Mouse (Mus musculus): ENCODE measurements at regions not wholly inside any gene's neighbourhood (a gene's known extent, or its start where the extent isn't known, plus 50 kb on each side); places are given as distances from the start of the nearest gene placed in this dataset.

DNA sequence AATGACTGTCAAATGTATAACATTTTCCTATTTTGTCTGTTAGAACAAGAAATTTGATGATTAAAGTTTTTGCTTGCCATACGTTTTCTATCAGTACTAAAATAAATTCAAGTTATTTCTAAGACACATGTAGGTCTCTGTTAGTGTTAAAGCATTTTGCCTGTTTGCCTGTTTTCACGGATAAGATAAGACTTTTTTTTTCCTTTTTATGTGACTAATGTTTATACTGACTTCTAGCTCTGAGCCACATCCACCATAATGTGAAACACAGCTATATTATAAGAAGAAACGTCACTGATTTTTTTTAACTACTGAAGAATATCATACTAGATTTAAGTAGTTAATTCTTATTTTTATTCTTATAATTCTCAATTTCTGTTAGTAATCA, 1012.6 kb downstream of the Cdh8 start:
- ATAC-seq (ENCODE audit: low FRiP score), result no peak
- H3K9ac ChIP-seq, result no peak overlapping the region
- no peaks in the 10 kb centered on the region for H3K4me1 ChIP-seq
- no peak overlapping the region for H3K4me2 ChIP-seq
- H3K9me3 ChIP-seq, result no peaks in the 10 kb centered on the region
- H3K27ac ChIP-seq, result no peak overlapping the region
- no peak overlapping the region for H3K4me3 ChIP-seq (replicated peaks)
- no peaks in the 10 kb centered on the region for H3K36me3 ChIP-seq (replicated peaks)
- 83% methylated on average over 3 of the region's 3 CpGs for WGBS
- H3K27me3 ChIP-seq, result no peaks in the 10 kb centered on the region

DNA sequence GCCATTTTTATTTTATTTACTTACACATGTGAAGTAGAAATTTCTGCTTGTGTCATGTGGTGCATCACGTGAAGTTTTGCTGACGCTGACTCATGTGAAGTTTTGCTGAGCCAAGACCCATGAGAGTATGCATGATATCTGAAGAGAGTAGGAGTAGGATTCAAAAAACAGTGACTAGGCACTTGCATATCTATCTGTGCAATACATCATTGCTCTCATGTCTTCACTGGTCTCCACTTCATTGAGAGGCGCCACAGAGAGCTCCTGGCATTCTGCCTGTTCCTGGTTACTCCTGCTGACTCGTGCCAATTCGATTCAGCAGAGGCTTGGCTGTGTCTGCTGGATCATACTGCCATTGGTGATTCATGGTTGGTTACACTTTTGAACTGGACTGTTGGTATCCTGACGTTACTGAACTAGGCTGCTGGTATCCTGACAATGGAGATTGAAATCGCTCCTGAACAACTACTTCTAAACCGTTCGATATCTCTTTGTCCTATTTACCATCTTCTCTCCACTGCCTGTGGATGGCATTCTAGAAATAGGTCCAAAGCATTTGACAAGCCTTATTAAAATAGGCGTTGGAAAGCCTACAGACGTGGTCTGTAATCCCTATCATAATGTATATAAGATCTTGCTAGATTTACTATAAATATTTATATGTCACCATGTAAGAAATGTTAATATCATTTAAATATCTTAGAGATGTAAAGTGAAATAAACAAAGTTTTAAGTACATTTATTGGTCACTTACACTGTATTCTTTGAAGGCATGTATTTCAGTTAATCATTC, 1013.2 kb downstream of the Cdh8 start:
- WGBS, result 86% methylated on average over 11 of the region's 11 CpGs
- Histone ChIP-seq H3K4me3 (replicated peaks) (no peak overlapping the region), H3K4me2 (no peak overlapping the region), H3K27ac (no peak overlapping the region), H3K9ac (no peak overlapping the region), H3K27me3 (no peaks in the 10 kb centered on the region), H3K36me3 (replicated peaks) (no peaks in the 10 kb centered on the region), H3K9me3 (no peaks in the 10 kb centered on the region), H3K4me1 (no peaks in the 10 kb centered on the region)
- ATAC-seq (ENCODE audit: low FRiP score), result no peak

DNA sequence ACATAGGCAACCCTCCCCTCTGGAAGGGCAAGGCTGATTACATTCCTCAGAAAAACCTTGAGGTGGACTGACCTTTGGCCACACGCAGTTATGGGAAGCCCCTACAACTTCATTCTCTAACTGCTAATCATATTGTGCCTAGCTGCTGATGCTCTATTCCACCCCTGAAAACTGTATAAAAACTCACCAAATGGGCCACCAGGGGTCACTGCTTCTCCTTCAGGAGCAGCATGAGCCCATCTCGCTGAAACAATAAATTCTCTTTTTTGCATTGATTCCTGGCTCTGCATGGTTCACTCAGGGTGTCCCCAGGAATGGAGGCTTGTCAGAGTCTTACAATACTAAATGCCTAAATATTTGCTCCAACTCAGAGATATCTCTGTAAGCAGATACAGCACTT, 1034.5 kb downstream of the Cdh8 start:
- no peaks in the 10 kb centered on the region for H3K36me3 ChIP-seq (replicated peaks)
- H3K9ac ChIP-seq, result no peak overlapping the region
- 0 out of 2 replicates have a peak, but pooled peaks cover 2% of the 10 kb centered on the region for H3K9me3 ChIP-seq
- H3K27ac ChIP-seq, result no peak overlapping the region
- H3K27me3 ChIP-seq, result no peaks in the 10 kb centered on the region
- no peak overlapping the region for H3K4me3 ChIP-seq (replicated peaks)
- WGBS, result 93% methylated on average over 2 of the region's 2 CpGs
- no peak overlapping the region for H3K4me2 ChIP-seq
- no peak for ATAC-seq (ENCODE audit: low FRiP score)
- no peaks in the 10 kb centered on the region for H3K4me1 ChIP-seq

DNA sequence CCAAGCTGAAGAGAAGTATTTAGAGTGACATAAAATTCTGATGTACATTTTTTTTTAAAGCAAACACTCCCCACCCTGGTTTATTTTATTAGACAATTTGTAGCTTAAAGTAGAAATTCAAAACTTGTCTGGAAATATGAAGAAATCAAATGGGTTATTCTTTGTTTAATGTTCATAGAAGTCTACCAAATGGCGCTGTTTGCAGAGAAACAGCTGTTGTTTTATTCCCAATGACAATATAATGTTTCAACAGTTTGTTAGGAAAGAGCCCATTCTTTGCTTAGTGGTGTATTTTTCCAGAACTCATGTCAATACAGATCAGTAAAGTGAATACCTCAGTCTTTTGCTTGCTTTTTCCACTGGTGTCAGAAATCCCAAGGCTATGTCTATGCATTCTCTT, 1035.9 kb downstream of the Cdh8 start:
- H3K9ac ChIP-seq, result no peak overlapping the region
- 0 out of 2 replicates have a peak, but pooled peaks cover 2% of the 10 kb centered on the region for H3K9me3 ChIP-seq
- no peak overlapping the region for H3K4me3 ChIP-seq (replicated peaks)
- H3K27ac ChIP-seq, result no peak overlapping the region
- no peak overlapping the region for H3K4me2 ChIP-seq
- H3K36me3 ChIP-seq (replicated peaks), result no peaks in the 10 kb centered on the region
- no peaks in the 10 kb centered on the region for H3K4me1 ChIP-seq
- whole genome bisulfite sequencing, result 91% methylated on average over 1 of the region's 1 CpGs
- no peaks in the 10 kb centered on the region for H3K27me3 ChIP-seq
- no peak for ATAC-seq (ENCODE audit: low FRiP score)

DNA sequence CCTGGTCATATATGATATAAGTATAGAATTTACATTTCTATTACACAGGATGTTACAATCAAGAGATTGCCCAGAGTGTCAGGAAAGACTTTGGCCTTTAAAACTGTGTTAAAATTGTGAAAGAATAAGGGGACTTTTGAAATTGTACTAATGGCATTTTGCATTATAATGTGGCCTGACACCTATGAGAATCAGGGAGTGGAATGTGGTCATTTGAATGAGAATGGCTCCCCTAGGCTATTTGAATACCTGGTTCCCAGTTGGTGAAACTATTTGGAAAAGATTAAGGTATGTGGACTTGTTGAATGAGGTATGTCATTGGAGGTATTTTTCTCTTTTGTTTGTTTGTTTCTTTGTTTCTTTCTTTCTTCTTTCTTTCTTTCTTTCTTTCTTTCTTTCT, 1038.5 kb downstream of the Cdh8 start:
- no peak overlapping the region for H3K9ac ChIP-seq
- no peak overlapping the region for H3K4me2 ChIP-seq
- H3K9me3 ChIP-seq, result 0 out of 2 replicates have a peak, but pooled peaks cover 2% of the 10 kb centered on the region
- H3K4me3 ChIP-seq (replicated peaks), result no peak overlapping the region
- no peak overlapping the region for H3K27ac ChIP-seq
- H3K27me3 ChIP-seq, result no peaks in the 10 kb centered on the region
- no peaks in the 10 kb centered on the region for H3K4me1 ChIP-seq
- no peaks in the 10 kb centered on the region for H3K36me3 ChIP-seq (replicated peaks)
- ATAC-seq (ENCODE audit: low FRiP score), result no peak

DNA sequence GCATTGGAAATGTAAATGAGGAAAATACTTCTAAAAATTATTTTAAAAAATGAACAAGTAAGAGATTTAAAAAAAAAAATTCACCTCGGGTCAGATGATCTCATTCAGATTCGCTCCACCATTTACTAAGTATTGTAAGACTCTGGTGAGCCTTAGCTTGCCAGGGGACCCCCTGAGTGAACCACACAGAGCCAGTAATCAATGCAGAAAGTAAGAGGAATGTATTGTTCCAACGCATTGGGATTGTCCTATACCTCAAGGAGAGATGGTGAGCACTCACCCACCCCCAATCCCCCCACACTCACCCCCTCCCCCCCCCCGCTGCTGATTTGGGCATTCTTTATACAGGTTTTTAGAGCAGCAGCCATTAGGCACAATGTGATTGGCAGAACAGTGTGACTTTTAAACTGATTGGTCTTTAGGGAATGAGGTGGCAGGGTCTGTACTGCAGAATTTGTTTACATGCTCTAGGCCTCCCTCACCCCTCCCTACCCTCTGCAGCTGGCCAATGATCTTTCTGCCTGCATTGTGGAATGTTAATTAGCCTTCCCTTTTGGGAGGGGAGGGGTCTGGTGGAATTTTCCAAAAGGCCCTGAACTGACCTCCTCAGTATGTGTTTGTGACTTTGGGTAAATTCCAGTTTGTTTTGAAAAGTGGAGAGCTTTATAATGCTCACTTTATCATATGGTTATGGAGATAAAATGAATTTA, 1043.4 kb downstream of the Cdh8 start:
- ATAC-seq (ENCODE audit: low FRiP score), result 0 out of 2 replicates have a peak, but pooled peaks have one; percentile 57

DNA sequence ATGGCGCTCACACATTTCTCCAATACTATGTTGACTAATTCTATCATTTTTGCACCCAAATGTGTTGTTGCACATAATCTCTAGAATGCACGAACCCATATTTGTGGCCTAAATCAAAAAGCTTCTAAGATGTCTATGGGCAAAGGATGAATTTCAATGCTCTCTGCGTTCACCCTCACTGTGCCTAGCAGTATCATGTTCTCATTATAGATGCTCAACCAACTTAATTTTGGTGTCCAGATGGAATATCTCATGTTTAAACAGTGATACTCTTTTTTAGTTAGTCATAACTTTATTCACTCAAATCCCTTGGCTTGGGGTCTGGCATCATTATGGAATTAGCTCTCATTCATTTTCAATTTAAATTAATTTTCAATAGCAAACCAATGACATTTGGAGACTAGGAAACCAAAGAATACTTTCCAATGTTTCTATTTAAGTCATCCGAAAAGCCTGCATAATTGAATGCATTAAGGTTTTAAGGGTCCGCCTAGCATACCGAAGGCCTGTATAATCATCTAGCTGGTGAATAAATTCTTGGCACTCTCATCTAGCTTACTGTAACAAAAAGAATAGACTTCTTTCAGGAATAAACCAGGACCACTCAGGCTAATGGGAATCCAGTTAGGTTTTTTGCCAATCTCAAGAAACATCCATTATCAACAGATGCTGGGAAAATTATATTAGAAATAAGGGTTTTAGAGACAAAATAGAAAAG, 1050.7 kb downstream of the Cdh8 start:
- no peak; the same call in 1 of the 2 replicates for ATAC-seq (ENCODE audit: low FRiP score)
- Histone ChIP-seq H3K27ac (no peak overlapping the region), H3K4me1 (no peaks in the 10 kb centered on the region), H3K27me3 (no peaks in the 10 kb centered on the region), H3K4me3 (replicated peaks) (no peak overlapping the region), H3K4me2 (no peak overlapping the region), H3K36me3 (replicated peaks) (no peaks in the 10 kb centered on the region), H3K9me3 (no peaks in the 10 kb centered on the region), H3K9ac (no peak overlapping the region)
- WGBS, result 72% methylated on average over 6 of the region's 6 CpGs

More for the DNA sequence above, 1043.4 kb downstream of the Cdh8 start:
- H3K4me1 ChIP-seq, result no peaks in the 10 kb centered on the region
- H3K4me2 ChIP-seq, result no peak overlapping the region
- H3K27ac ChIP-seq, result no peak overlapping the region
- 28% methylated on average over 3 of the region's 4 CpGs for WGBS
- no peaks in the 10 kb centered on the region for H3K9me3 ChIP-seq
- H3K36me3 ChIP-seq (replicated peaks), result no peaks in the 10 kb centered on the region
- no peak overlapping the region for H3K9ac ChIP-seq
- no peak overlapping the region for H3K4me3 ChIP-seq (replicated peaks)
- H3K27me3 ChIP-seq, result no peaks in the 10 kb centered on the region

DNA sequence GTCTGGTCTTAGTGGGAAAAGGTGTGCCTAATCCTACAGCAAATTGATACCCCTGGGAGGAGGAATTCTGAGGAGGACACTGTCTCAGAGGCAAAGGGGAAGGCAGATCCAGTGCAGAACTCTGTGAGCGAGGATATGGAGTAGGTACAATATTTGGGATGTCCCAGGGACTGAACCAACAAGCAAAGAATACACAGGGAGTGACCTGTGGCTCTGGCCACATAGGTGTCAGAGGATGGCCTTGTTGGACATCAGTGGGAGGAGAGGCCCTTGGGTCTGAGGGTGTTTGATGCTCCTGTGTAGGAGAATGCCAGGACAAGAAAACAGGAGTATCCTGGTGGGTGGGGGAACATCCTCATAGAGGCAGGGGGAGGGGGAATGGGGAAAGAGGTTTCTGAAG, 1079.0 kb downstream of the Cdh8 start:
- H3K4me1 ChIP-seq, result no peaks in the 10 kb centered on the region
- WGBS, result 88% methylated on average over 1 of the region's 1 CpGs
- no peak overlapping the region for H3K9ac ChIP-seq
- no peak overlapping the region for H3K4me2 ChIP-seq
- no peak overlapping the region for H3K27ac ChIP-seq
- ATAC-seq (ENCODE audit: low FRiP score), result 0 out of 2 replicates have a peak, but pooled peaks have one; percentile 51
- no peaks in the 10 kb centered on the region for H3K27me3 ChIP-seq
- no peak overlapping the region for H3K4me3 ChIP-seq (replicated peaks)
- no peaks in the 10 kb centered on the region for H3K9me3 ChIP-seq
- no peaks in the 10 kb centered on the region for H3K36me3 ChIP-seq (replicated peaks)

DNA sequence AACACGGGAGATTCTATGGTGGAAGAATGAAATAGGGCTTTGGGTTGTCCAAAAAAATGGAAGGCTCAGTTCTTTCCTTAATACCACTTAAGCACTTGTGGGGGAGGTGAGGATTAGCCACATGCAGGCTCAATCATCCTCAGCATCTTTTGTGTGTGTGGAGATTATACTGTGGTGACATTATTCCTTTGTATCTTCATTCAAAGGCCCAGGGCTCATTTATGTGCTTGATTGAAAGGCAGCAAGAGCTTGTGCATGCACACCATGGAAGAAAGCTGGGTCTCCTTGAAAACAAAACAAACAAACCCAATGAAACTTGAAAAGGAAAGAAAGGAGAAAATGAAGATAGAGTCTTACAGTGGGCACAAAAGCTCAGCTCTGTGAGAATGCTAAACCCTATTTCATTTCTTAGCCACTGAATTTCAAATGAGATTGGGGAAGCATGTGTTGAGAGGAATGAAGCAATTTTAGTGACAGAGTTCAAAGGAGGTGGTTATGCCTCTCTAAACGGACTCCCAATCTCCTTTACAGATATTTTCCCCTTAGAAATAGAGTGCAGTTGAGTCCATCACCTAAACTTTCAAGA, 1106.8 kb downstream of the Cdh8 start:
- no peak overlapping the region for H3K4me3 ChIP-seq (replicated peaks)
- no peaks in the 10 kb centered on the region for H3K9me3 ChIP-seq
- ATAC-seq (ENCODE audit: low FRiP score), result peak; percentile 91
- H3K4me1 ChIP-seq, result peaks cover 4% of the 10 kb centered on the region; the same call in 1 of the 2 replicates
- H3K9ac ChIP-seq, result no peak overlapping the region
- H3K36me3 ChIP-seq (replicated peaks), result no peaks in the 10 kb centered on the region
- H3K27ac ChIP-seq, result no peak overlapping the region
- H3K4me2 ChIP-seq, result no peak overlapping the region
- WGBS, result 4% methylated on average over 2 of the region's 2 CpGs
- H3K27me3 ChIP-seq, result no peaks in the 10 kb centered on the region

DNA sequence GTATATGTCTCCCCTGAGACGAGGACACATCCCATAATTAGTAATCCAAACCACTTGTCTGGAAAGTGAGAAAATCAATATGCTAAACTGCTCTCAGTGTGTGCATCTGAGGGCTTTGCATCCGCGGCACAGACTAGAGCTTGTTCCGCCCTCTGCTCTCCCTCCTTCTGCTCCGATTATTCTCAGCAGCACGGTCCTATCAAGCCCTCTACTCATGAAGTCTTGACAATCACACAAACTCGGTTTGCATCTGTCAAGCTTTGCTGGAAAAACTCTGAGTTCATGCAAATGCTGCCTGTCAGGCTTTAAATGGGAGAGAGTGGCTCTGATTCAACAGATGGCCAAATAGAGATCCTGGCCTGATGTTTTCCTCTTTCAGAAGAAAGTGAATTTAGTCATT, 1121.3 kb downstream of the Cdh8 start:
- ATAC-seq (ENCODE audit: low FRiP score), result peak; percentile 85
- Histone ChIP-seq H3K27ac (no peak overlapping the region), H3K9ac (no peak overlapping the region), H3K4me3 (replicated peaks) (no peak overlapping the region), H3K4me1 (0 out of 2 replicates have a peak, but pooled peaks cover 3% of the 10 kb centered on the region), H3K27me3 (no peaks in the 10 kb centered on the region), H3K4me2 (no peak overlapping the region), H3K9me3 (no peaks in the 10 kb centered on the region), H3K36me3 (replicated peaks) (no peaks in the 10 kb centered on the region)
- WGBS, result 38% methylated on average over 7 of the region's 7 CpGs

DNA sequence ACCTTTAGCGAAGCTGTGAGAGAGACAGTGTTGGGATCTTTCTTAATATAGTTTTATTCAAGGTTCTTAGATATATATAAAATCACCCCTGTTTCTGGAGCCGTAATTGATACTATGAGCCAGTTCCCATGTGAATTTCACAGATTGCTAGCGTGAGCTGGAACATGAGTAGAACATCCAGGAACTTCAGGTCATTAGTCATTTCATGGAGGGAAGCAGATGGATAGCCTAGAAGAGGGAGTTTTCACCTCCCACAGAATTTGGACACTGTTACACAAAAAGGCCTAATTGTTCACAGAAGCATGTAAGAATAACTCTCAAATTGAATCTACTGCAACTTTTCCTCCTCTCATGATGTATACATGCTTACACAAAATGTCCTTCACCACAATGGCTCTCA, 1156.0 kb downstream of the Cdh8 start:
- H3K9ac ChIP-seq, result no peak overlapping the region

DNA sequence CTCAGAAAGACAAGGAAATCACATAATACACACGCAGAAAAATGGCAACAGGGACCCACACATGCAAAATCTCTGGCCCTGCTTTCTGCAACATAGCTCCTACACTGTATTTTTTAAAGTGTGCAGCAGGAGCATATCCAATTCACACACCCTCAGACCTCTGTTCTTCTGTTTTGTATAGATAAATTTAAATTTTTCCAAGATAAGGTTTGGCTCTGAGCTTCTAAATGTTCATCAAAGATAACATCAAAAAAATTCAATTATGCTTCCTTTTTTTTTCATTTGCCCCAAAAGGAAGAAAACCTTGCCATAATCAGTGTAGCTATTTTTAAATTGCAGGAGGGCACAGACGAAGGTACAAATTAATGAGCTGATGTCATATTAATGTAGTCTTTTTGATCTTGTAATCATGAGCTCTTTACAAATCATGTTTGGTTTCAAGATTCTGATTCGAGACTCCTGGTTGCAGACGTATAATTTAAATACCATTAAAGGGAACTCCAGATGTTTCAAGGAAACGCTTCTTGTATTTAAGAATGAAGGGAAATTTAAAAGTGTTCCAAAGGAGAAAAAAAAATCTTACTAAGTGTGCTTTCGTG, 1172.8 kb downstream of the Cdh8 start:
- Histone ChIP-seq H3K27ac (no peak overlapping the region), H3K4me3 (replicated peaks) (no peak overlapping the region), H3K9ac (no peak overlapping the region), H3K4me2 (no peak overlapping the region), H3K4me1 (no peaks in the 10 kb centered on the region), H3K9me3 (no peaks in the 10 kb centered on the region), H3K27me3 (no peaks in the 10 kb centered on the region), H3K36me3 (replicated peaks) (no peaks in the 10 kb centered on the region)
- ATAC-seq (ENCODE audit: low FRiP score), result no peak
- WGBS, result 62% methylated on average over 6 of the region's 6 CpGs

More for the DNA sequence above, 1156.0 kb downstream of the Cdh8 start:
- H3K36me3 ChIP-seq (replicated peaks), result no peaks in the 10 kb centered on the region
- H3K4me1 ChIP-seq, result no peaks in the 10 kb centered on the region
- no peak overlapping the region for H3K4me2 ChIP-seq
- WGBS, result 92% methylated on average over 3 of the region's 3 CpGs
- H3K4me3 ChIP-seq (replicated peaks), result no peak overlapping the region
- H3K27me3 ChIP-seq, result no peaks in the 10 kb centered on the region
- H3K27ac ChIP-seq, result no peak overlapping the region
- no peak for ATAC-seq (ENCODE audit: low FRiP score)
- H3K9me3 ChIP-seq, result no peaks in the 10 kb centered on the region

Data from forebrain, embryonic 12.5 days (tissue).